Mouse (Mus musculus) stomach, embryonic 15.5 days (tissue): ENCODE results near the gene Ate1. TPM values are rescaled to one million over a fixed set of nuclear protein-coding genes. Genes with fewer than 3 reads are reported as not detected.

ENCODE experiments used
- ATAC-seq: fragments of 200-750 bp; cut with Nextera tagmentation; 2 replicates; pipeline ENCODE4 v1.8.0; 2017; ENCODE audit warnings: low read depth, moderate number of reproducible peaks, moderate TSS enrichment; ENCODE audit not compliant: insufficient read depth, low FRiP score
- H3K27ac ChIP-seq: fragments of 300-500 bp; sonication (generic); 2 replicates; pipeline ENCODE4 v1.5.1; 2015; ENCODE audit warnings: mild to moderate bottlenecking, inconsistent platforms
- H3K27me3 ChIP-seq: fragments of 300-500 bp; sonication (generic); replicated peaks from 2 replicates; pipeline ENCODE4 v1.6.1; 2015; ENCODE audit warnings: inconsistent platforms
- H3K36me3 ChIP-seq: fragments of 300-500 bp; sonication (generic); 2 replicates; pipeline ENCODE4 v1.6.1; 2015; ENCODE audit warnings: inconsistent platforms
- H3K4me1 ChIP-seq: fragments of 300-500 bp; sonication (generic); 2 replicates; pipeline ENCODE4 v1.6.1; 2015; ENCODE audit warnings: inconsistent platforms
- H3K4me2 ChIP-seq: fragments of 300-500 bp; sonication (generic); 2 replicates; pipeline ENCODE4 v1.6.1; 2015; ENCODE audit warnings: mild to moderate bottlenecking, inconsistent platforms
- H3K4me3 ChIP-seq: fragments of 300-500 bp; sonication (generic); replicated peaks from 2 replicates; pipeline ENCODE4 v1.5.1; 2015; ENCODE audit warnings: inconsistent platforms
- H3K9ac ChIP-seq: fragments of 300-500 bp; sonication (generic); 2 replicates; pipeline ENCODE4 v1.6.1; 2015; ENCODE audit warnings: inconsistent platforms
- H3K9me3 ChIP-seq: fragments of 300-500 bp; sonication (generic); 2 replicates; pipeline ENCODE4 v1.6.1; 2016; ENCODE audit warnings: inconsistent platforms
- WGBS: fragments of 180-500 bp; shearing (Covaris S2); methylation state at CpG from one replicate; pipeline ENCODE4 v1.1.7; 2015; 5-methylcytosine and 5-hydroxymethylcytosine counted together
- polyA plus RNA-seq: library from polyadenylated mRNA; unstranded; fragments of >200 nt; fragmentation: Nextera tagmentation; extraction: Ambion mirVana; gene quantifications from 2 replicates; pipeline ENCODE4 v1.2.1, GENCODE M21; 2015

The Ate1 gene
- 58.0 and 59.2 TPM in 2 replicates for polyA plus RNA-seq

DNA sequence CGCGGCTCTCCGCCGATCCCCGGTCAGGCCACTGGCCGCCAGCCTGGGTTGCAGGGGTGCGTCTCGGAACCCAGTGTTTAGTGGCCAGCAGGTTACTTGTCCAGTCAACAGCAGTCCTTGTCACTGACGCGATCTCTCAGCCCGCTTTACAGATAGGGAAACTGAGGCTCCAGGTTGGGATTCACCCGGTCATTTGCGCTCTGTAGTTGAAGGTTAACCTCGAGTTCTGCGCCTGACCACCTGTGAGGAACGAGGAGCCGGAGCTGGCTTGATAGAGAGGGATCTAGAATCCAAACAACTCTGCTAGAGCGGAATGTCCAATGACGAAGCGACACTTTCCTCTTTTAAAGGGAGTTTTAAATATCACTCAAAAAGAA lies at the start of gene Ate1:
Ate1 (minus strand) TSS at position 321 of the 377 bp plus-strand sequence.
- H3K4me3 ChIP-seq, result peak within 1 kb of the TSS; percentile 79
- H3K4me1 ChIP-seq, result peaks cover 10% of the 10 kb centered on the region; the same call in 1 of the 2 replicates
- no peaks in the 10 kb centered on the region for H3K27me3 ChIP-seq
- peak within 1 kb of the TSS; percentile 98 for H3K27ac ChIP-seq
- H3K36me3 ChIP-seq, result 0 out of 2 replicates have a peak, but pooled peaks cover 1% of the 10 kb centered on the region
- WGBS, result 11% methylated on average over 20 of the region's 20 CpGs
- peak within 1 kb of the TSS; percentile 76 for H3K4me2 ChIP-seq
- peak within 1 kb of the TSS; percentile 85 for H3K9ac ChIP-seq
- no peak for ATAC-seq
- H3K9me3 ChIP-seq, result no peaks in the 10 kb centered on the region

DNA sequence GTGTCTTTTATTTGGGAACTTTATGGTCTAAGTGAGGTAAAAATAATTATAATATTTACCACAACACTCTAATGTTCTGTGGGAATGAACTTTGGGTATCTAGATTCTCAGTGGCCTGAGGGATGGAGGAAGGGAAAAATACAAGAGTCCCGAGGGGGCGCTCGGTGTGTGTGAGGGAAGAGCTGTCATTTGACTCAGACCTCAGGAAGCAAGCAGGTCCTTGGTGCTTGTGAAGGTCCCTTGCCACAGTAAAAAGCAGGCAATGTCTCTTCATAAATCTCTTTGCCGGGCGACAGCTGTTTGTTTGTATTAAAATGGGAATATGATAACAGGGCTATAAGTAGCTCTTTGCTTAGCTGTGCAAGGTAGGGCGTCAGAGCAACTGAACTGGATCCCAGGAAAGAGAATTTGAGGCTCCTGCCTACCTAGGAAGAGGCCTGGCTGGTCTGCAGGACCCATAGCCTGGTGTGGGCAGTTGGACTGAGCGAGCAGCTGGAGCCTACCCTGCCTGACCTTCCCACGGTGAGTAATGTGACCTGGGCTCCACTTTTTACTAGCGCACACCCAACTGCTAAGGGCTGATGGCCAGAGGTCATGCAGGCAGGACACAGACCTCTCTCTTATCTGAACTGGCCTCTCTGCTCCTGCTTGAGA lies 48.7 kb upstream of the Ate1 start:
- Histone ChIP-seq H3K4me2 (no peak overlapping the region), H3K4me3 (no peak overlapping the region), H3K9me3 (no peaks in the 10 kb centered on the region), H3K27ac (peak overlapping the region; percentile 16; the same call in 1 of the 2 replicates), H3K36me3 (no peaks in the 10 kb centered on the region), H3K9ac (no peak overlapping the region), H3K27me3 (no peaks in the 10 kb centered on the region), H3K4me1 (0 out of 2 replicates have a peak, but pooled peaks cover 4% of the 10 kb centered on the region)
- WGBS, result 32% methylated on average over 9 of the region's 9 CpGs
- peak; percentile 34; the same call in 1 of the 2 replicates for ATAC-seq

DNA sequence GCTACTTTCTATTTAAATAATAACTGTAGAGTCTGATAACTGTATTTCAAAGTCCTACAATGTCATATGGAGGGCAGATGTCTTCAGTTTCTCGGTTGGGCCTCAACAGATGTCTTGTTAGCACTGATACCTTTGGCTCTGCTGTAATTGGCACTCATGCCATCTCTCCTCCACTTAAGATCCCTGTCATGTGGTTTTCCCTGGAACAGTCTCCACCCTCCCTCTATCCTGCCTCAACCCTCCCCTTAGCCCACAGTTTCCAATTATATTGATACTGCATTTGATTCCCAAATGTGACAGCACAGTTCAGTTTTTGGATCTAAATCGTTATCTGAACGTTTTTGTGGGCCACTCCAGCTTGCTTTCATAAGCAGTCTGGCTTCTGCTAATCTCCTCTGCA lies 44.4 kb upstream of the Ate1 start:
- H3K36me3 ChIP-seq, result no peaks in the 10 kb centered on the region
- no peak overlapping the region for H3K4me3 ChIP-seq
- no peaks in the 10 kb centered on the region for H3K9me3 ChIP-seq
- no peak overlapping the region for H3K4me2 ChIP-seq
- no peak for ATAC-seq
- H3K27ac ChIP-seq, result no peak overlapping the region
- H3K4me1 ChIP-seq, result 0 out of 2 replicates have a peak, but pooled peaks cover 4% of the 10 kb centered on the region
- 73% methylated on average over 3 of the region's 3 CpGs for WGBS
- no peaks in the 10 kb centered on the region for H3K27me3 ChIP-seq
- no peak overlapping the region for H3K9ac ChIP-seq

DNA sequence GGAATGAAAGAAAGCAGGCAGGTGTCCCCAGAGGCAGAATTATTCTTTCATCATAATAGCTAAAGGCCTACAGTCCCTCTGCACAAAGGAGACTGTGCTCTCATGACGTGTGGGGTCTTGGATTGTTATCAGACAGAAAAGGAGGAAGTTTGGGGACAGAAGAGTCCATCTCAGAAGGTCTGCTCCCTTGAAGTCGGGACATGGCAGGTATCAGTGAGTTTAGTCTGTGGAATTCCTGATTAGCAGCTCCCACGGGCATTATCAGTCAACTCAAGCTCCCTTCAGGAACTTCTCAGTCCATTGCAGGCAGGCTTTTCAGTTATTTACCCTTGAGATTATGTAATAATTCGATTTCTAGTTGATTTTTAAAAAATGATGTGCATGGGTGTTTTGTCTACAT lies 43.7 kb upstream of the Ate1 start:
- no peaks in the 10 kb centered on the region for H3K27me3 ChIP-seq
- no peak overlapping the region for H3K27ac ChIP-seq
- H3K9ac ChIP-seq, result no peak overlapping the region
- no peak overlapping the region for H3K4me2 ChIP-seq
- 61% methylated on average over 4 of the region's 4 CpGs for WGBS
- H3K9me3 ChIP-seq, result no peaks in the 10 kb centered on the region
- H3K4me1 ChIP-seq, result 0 out of 2 replicates have a peak, but pooled peaks cover 2% of the 10 kb centered on the region
- H3K36me3 ChIP-seq, result no peaks in the 10 kb centered on the region
- no peak for ATAC-seq
- H3K4me3 ChIP-seq, result no peak overlapping the region

GRCm38 (mm10) chr7:130563276-130563675 lies 43.1 kb upstream of the Ate1 start:
- Histone ChIP-seq H3K9me3 (no peaks in the 10 kb centered on the region), H3K9ac (no peak overlapping the region), H3K4me2 (no peak overlapping the region), H3K4me1 (no peaks in the 10 kb centered on the region), H3K27ac (no peak overlapping the region), H3K36me3 (no peaks in the 10 kb centered on the region), H3K27me3 (no peaks in the 10 kb centered on the region), H3K4me3 (no peak overlapping the region)
- WGBS, result 90% methylated on average over 4 of the region's 4 CpGs
- no peak for ATAC-seq

DNA sequence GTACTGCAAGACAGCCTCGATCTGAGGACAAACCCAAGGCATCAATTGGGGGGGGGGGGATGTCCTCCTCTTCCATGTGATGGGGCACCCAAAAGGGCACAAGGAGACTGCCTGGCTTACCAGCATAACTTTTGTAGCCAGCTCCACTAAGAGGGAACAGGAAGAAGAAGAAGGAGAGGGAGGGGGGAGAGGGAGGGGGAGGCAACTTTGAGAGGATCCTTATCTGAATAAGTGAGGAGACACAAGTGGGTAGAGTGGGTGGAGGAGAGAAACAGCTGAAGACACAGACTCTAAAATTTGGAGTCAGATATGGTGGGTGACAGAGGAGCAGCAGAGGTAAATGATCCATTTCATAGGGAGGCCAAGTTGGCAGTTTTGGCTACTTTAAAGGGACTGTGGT lies 40.8 kb upstream of the Ate1 start:
- WGBS, result 65% methylated on average over 1 of the region's 1 CpGs
- H3K4me1 ChIP-seq, result no peaks in the 10 kb centered on the region
- no peak for ATAC-seq
- H3K4me2 ChIP-seq, result no peak overlapping the region
- H3K36me3 ChIP-seq, result no peaks in the 10 kb centered on the region
- H3K4me3 ChIP-seq, result no peak overlapping the region
- no peaks in the 10 kb centered on the region for H3K9me3 ChIP-seq
- no peak overlapping the region for H3K27ac ChIP-seq
- no peak overlapping the region for H3K9ac ChIP-seq
- H3K27me3 ChIP-seq, result no peaks in the 10 kb centered on the region

- Histone ChIP-seq H3K36me3 (no peaks in the 10 kb centered on the region), H3K4me1 (no peaks in the 10 kb centered on the region), H3K27me3 (no peaks in the 10 kb centered on the region), H3K4me3 (no peak overlapping the region), H3K9ac (no peak overlapping the region), H3K4me2 (no peak overlapping the region), H3K27ac (no peak overlapping the region), H3K9me3 (no peaks in the 10 kb centered on the region)
- ATAC-seq, result no peak
- WGBS, result 79% methylated on average over 4 of the region's 4 CpGs
Observed at GRCm38 (mm10) chr7:130558592-130558991, 38.4 kb upstream of the Ate1 start.

DNA sequence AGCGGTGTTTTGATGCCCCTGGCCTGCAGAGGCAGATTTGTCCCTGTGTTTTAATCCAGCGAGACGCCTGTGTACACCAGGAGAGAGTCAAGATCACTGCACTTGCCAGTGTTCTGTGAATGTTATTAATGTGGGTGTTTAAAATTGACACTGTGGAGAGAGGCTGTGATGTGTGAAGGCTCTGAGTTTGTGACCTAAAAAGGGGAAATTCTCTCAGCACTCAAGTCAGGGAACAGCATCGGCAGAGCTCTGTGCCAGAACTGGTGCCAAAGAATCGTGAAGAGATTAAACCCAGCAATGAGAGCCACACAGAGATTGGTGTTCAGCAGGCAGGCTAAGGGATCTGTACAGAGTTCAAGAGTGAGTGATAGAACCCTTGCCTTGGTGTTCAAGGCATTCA lies 35.4 kb upstream of the Ate1 start:
- Histone ChIP-seq H3K4me1 (no peaks in the 10 kb centered on the region), H3K4me2 (no peak overlapping the region), H3K9ac (no peak overlapping the region), H3K4me3 (no peak overlapping the region), H3K27ac (no peak overlapping the region), H3K27me3 (no peaks in the 10 kb centered on the region), H3K36me3 (no peaks in the 10 kb centered on the region), H3K9me3 (no peaks in the 10 kb centered on the region)
- no peak for ATAC-seq
- 64% methylated on average over 5 of the region's 5 CpGs for WGBS

GRCm38 (mm10) chr7:130553321-130553720 lies 33.2 kb upstream of the Ate1 start:
- no peak for ATAC-seq
- no peak overlapping the region for H3K27ac ChIP-seq
- no peaks in the 10 kb centered on the region for H3K36me3 ChIP-seq
- WGBS, result 62% methylated on average over 4 of the region's 4 CpGs
- no peaks in the 10 kb centered on the region for H3K27me3 ChIP-seq
- no peaks in the 10 kb centered on the region for H3K4me1 ChIP-seq
- H3K9ac ChIP-seq, result no peak overlapping the region
- H3K4me3 ChIP-seq, result no peak overlapping the region
- H3K4me2 ChIP-seq, result no peak overlapping the region
- H3K9me3 ChIP-seq, result no peaks in the 10 kb centered on the region

GRCm38 (mm10) chr7:130552780-130553179 lies 32.6 kb upstream of the Ate1 start:
- Histone ChIP-seq H3K4me2 (no peak overlapping the region), H3K4me1 (no peaks in the 10 kb centered on the region), H3K27me3 (no peaks in the 10 kb centered on the region), H3K9me3 (no peaks in the 10 kb centered on the region), H3K4me3 (no peak overlapping the region), H3K27ac (no peak overlapping the region), H3K9ac (no peak overlapping the region), H3K36me3 (no peaks in the 10 kb centered on the region)
- 59% methylated on average over 5 of the region's 5 CpGs for whole genome bisulfite sequencing
- ATAC-seq, result no peak

DNA sequence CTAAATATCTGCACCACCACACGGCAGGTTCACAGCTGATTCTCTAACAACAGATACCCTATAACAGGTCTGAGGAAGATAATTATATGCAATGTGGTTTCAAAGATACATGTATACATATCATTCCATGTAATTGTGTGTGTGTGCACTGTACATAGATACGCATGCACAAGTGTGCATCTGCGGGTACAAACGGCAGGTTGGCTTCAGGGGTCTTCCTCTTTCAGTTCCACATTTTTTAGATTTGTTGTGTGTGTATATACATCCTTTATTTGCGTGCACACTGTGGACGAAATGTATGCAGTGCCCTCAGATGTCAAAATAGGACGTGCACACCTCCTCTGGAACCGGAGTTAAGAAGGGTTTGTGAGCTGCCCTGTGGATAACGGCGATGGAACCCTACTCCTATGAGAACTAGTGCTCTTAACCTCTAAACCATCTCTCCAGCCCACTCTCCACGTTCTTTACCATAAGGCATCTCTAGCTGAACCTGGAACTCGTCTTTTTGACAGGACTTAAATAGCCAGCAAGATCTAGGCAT lies 27.5 kb upstream of the Ate1 start:
- H3K4me1 ChIP-seq, result peaks cover 9% of the 10 kb centered on the region; the same call in 1 of the 2 replicates
- 76% methylated on average over 12 of the region's 12 CpGs for WGBS
- no peaks in the 10 kb centered on the region for H3K9me3 ChIP-seq
- H3K27ac ChIP-seq, result no peak overlapping the region
- peak overlapping the region; percentile 69; the same call in 1 of the 2 replicates for H3K4me2 ChIP-seq
- ATAC-seq, result no peak
- H3K9ac ChIP-seq, result no peak overlapping the region
- peak overlapping the region; percentile 96 for H3K4me3 ChIP-seq
- H3K36me3 ChIP-seq, result 0 out of 2 replicates have a peak, but pooled peaks cover 15% of the 10 kb centered on the region
- H3K27me3 ChIP-seq, result no peaks in the 10 kb centered on the region

DNA sequence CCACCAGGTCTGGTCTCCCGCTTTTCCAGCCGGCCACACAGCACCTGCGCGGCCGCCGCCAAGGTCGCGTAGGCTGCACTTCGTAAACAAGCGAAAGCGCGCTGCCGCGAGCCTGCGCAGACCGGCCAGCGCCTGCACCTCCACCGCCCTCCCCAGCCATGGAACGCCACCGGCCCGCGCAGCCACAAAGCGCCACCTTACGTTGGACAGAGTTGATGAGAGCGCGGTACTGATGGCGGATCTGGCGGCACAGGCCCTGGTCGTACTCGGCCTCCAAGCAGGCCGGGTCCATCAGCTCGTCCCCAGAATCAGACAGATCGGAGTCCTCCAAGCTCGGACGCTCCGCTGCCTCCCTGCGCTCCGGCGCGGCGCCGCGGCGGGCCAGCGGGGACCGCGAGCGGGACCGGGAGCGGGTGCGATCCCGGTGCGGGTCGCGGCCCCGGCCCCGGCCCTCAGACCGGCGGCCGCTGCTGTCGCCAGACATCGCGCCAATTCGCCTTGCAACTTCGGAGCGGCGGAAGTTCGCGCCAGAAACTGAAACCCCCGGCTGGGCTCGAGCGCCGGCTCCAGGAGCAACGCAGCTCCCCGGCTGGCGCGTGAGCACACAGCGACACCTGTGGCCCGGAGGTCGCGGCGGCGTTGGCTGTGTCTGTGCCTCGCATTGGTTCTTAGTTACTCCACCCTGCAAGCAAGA lies 26.8 kb upstream of the Ate1 start:
- Histone ChIP-seq H3K27me3 (no peaks in the 10 kb centered on the region), H3K9ac (peak overlapping the region; percentile 89), H3K9me3 (no peaks in the 10 kb centered on the region), H3K4me1 (peaks cover 9% of the 10 kb centered on the region; the same call in 1 of the 2 replicates), H3K27ac (peak overlapping the region; percentile 100), H3K4me3 (peak overlapping the region; percentile 96), H3K4me2 (peak overlapping the region; percentile 69), H3K36me3 (peaks cover 21% of the 10 kb centered on the region)
- under 1% methylated on average over 84 of the region's 84 CpGs for WGBS
- peak; percentile 94 for ATAC-seq
